Mouse (Mus musculus) embryonic facial prominence, embryonic 13.5 days (tissue): ENCODE data around the gene Rtl9. TPM values are rescaled to one million over a fixed set of nuclear protein-coding genes. Genes with fewer than 3 reads are reported as not detected.

ENCODE experiments used
- ATAC-seq: fragments of 200-750 bp; cut with Nextera tagmentation; 2 replicates; pipeline ENCODE4 v1.8.0; 2017; ENCODE audit warnings: low read depth; ENCODE audit not compliant: insufficient number of reproducible peaks, insufficient read depth, low FRiP score, low TSS enrichment
- H3K27ac ChIP-seq: fragments of 300-500 bp; sonication (generic); 2 replicates; pipeline ENCODE4 v1.5.1; 2015; ENCODE audit warnings: moderate library complexity, mild to moderate bottlenecking, inconsistent platforms
- H3K27me3 ChIP-seq: fragments of 300-500 bp; sonication (generic); 2 replicates; pipeline ENCODE4 v1.6.1; 2015; ENCODE audit warnings: mild to moderate bottlenecking, inconsistent platforms
- H3K36me3 ChIP-seq: fragments of 300-500 bp; sonication (generic); 2 replicates; pipeline ENCODE4 v1.6.1; 2015; ENCODE audit warnings: mild to moderate bottlenecking, inconsistent platforms
- H3K4me1 ChIP-seq: fragments of 300-500 bp; sonication (generic); 2 replicates; pipeline ENCODE4 v1.6.1; 2015; ENCODE audit warnings: inconsistent platforms
- H3K4me2 ChIP-seq: fragments of 300-500 bp; sonication (generic); 2 replicates; pipeline ENCODE4 v1.6.1; 2015; ENCODE audit warnings: moderate library complexity, mild to moderate bottlenecking, inconsistent platforms
- H3K4me3 ChIP-seq: fragments of 300-500 bp; sonication (generic); 2 replicates; pipeline ENCODE4 v1.5.1; 2015; ENCODE audit warnings: mild to moderate bottlenecking, inconsistent platforms
- H3K9ac ChIP-seq: fragments of 300-500 bp; sonication (generic); 2 replicates; pipeline ENCODE4 v1.6.1; 2015; ENCODE audit warnings: mild to moderate bottlenecking, inconsistent platforms
- H3K9me3 ChIP-seq: fragments of 300-500 bp; sonication (generic); 2 replicates; pipeline ENCODE4 v1.6.1; 2016; ENCODE audit warnings: inconsistent platforms
- WGBS: fragments of 180-500 bp; shearing (Covaris S2); methylation state at CpG from one replicate; pipeline ENCODE4 v1.1.7; 2015; ENCODE audit warnings: mixed read lengths; 5-methylcytosine and 5-hydroxymethylcytosine counted together
- polyA plus RNA-seq: library from polyadenylated mRNA; unstranded; fragments of >200 nt; fragmentation: Nextera tagmentation; extraction: Ambion mirVana; gene quantifications from 2 replicates; pipeline ENCODE4 v1.2.1, GENCODE M21; 2015

The Rtl9 gene
- polyA plus RNA-seq, result 0.84 and 1.0 TPM in 2 replicates

DNA sequence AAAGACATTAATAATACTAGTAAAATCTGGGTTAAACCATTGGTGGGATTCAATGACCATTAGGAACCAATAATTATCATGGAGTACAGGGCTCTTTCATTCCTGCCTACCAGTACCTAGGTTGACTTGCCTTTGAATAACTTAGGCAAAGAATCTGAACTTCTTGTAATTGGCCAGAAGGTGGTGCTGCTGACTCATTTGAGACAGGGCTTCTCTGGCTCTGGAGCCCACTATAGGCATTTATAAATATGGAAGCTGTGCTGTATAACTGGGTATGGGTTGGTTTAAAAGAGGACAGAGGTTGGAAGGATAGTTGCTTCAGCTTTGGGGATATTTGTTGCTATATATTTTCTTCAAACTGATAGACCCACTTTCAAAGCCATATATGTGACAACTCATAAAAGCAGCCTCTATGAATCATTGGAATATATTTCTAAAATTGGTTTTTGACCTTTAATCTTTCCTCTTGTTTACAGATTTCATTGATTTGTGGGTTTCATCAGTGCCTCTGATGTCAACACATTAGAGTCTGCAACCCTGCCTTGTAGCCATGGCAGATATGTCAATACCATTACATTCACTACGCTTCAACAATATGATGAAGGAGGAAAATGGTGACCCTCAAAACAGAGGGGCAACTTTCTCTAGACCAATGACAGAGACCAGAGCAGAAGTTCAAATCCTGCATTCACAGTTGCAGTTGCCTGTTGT is at the start of gene Rtl9:
Gene Rtl9 (plus strand): TSS at position 551 of the 711 bp plus-strand sequence.
- no peak within 1 kb of the TSS for H3K4me3 ChIP-seq
- no peaks in the 10 kb centered on the region for H3K4me1 ChIP-seq
- H3K9me3 ChIP-seq, result no peaks in the 10 kb centered on the region
- H3K27me3 ChIP-seq, result peaks cover 22% of the 10 kb centered on the region; the same call in 1 of the 2 replicates
- ATAC-seq, result no peak
- no peak within 1 kb of the TSS for H3K27ac ChIP-seq
- no peak within 1 kb of the TSS for H3K4me2 ChIP-seq
- WGBS, result 94% methylated on average over 1 of the region's 1 CpGs
- no peaks in the 10 kb centered on the region for H3K36me3 ChIP-seq
- no peak within 1 kb of the TSS for H3K9ac ChIP-seq

GRCm38 (mm10) chrX:143051478-143051877 is 47.9 kb upstream of the Rtl9 start:
- H3K4me3 ChIP-seq, result no peak overlapping the region
- no peaks in the 10 kb centered on the region for H3K4me1 ChIP-seq
- H3K9ac ChIP-seq, result no peak overlapping the region
- ATAC-seq, result no peak
- no peaks in the 10 kb centered on the region for H3K36me3 ChIP-seq
- no peaks in the 10 kb centered on the region for H3K9me3 ChIP-seq
- H3K4me2 ChIP-seq, result no peak overlapping the region
- peaks cover 13% of the 10 kb centered on the region; the same call in 1 of the 2 replicates for H3K27me3 ChIP-seq
- H3K27ac ChIP-seq, result no peak overlapping the region

GRCm38 (mm10) chrX:143051921-143052320 is 47.5 kb upstream of the Rtl9 start:
- Histone ChIP-seq H3K36me3 (no peaks in the 10 kb centered on the region), H3K9ac (no peak overlapping the region), H3K4me3 (no peak overlapping the region), H3K4me1 (no peaks in the 10 kb centered on the region), H3K27me3 (peaks cover 11% of the 10 kb centered on the region; the same call in 1 of the 2 replicates), H3K4me2 (no peak overlapping the region), H3K27ac (no peak overlapping the region), H3K9me3 (no peaks in the 10 kb centered on the region)
- WGBS, result 73% methylated on average over 4 of the region's 4 CpGs
- ATAC-seq, result no peak

- H3K27ac ChIP-seq, result no peak overlapping the region
- H3K4me3 ChIP-seq, result peak overlapping the region; percentile 22
- H3K27me3 ChIP-seq, result peaks cover 24% of the 10 kb centered on the region
- no peaks in the 10 kb centered on the region for H3K9me3 ChIP-seq
- 17% methylated on average over 12 of the region's 12 CpGs for WGBS
- ATAC-seq, result no peak
- H3K4me2 ChIP-seq, result peak overlapping the region; percentile 54
- H3K9ac ChIP-seq, result no peak overlapping the region
- H3K36me3 ChIP-seq, result no peaks in the 10 kb centered on the region
- H3K4me1 ChIP-seq, result peaks cover 17% of the 10 kb centered on the region
These were observed 40.6 kb upstream of the Rtl9 start for GRCm38 (mm10) chrX:143058829-143059228.

GRCm38 (mm10) chrX:143062641-143063355 is 36.6 kb upstream of the Rtl9 start:
- peaks cover 36% of the 10 kb centered on the region for H3K27me3 ChIP-seq
- no peak for ATAC-seq
- no peaks in the 10 kb centered on the region for H3K9me3 ChIP-seq
- H3K9ac ChIP-seq, result no peak overlapping the region
- 0 out of 2 replicates have a peak overlapping the region, but pooled peaks have one; percentile 11 for H3K4me2 ChIP-seq
- peaks cover 36% of the 10 kb centered on the region for H3K4me1 ChIP-seq
- peak overlapping the region; percentile 71 for H3K27ac ChIP-seq
- H3K4me3 ChIP-seq, result no peak overlapping the region
- 50% methylated on average over 11 of the region's 11 CpGs for WGBS
- H3K36me3 ChIP-seq, result no peaks in the 10 kb centered on the region

DNA sequence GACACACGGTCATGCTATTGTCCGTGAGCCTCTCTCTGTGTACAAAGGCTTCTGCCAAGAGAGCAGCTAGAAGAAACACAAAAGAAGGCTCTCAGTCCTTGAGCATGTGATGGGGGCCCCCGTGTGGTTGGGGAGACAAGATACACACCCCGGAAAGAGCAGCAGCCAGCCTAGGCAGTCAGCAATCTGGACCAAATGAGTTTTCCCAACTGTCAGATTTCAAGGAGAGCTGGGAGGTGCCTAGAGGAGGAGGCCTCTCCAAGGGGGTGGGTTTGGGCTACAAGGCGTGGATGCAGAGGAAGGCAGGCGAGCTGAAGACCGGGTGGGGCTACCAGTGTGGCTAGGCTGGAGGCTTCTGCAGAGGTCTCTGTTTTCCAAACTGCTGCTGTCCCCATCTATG is 35.6 kb upstream of the Rtl9 start:
- ATAC-seq, result 0 out of 2 replicates have a peak, but pooled peaks have one; percentile 28
- Histone ChIP-seq H3K9me3 (no peaks in the 10 kb centered on the region), H3K27ac (peak overlapping the region; percentile 71), H3K4me2 (no peak overlapping the region), H3K4me3 (no peak overlapping the region), H3K36me3 (no peaks in the 10 kb centered on the region), H3K27me3 (peaks cover 40% of the 10 kb centered on the region), H3K9ac (no peak overlapping the region), H3K4me1 (peaks cover 36% of the 10 kb centered on the region)
- WGBS, result 57% methylated on average over 7 of the region's 7 CpGs

DNA sequence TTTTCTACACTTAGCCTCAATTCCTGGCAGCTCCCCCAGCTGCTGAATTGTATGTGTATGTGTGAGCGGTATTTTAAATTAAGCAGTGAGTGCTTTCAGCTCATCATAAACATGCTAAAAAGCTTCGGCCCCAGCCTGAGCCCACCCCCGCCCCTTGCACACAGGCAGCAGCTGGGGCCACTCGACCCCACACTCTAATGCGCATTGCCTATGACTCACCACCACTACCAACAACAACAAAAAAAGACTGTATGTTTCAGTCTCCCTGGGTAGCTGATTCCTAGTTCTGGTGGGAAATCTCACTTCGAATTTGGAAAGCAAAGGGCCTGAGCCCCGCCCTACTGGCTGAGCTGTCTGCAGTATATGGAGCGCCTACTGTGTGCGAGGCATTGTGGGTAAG is 35.1 kb upstream of the Rtl9 start:
- no peak overlapping the region for H3K4me2 ChIP-seq
- H3K4me3 ChIP-seq, result no peak overlapping the region
- H3K9me3 ChIP-seq, result no peaks in the 10 kb centered on the region
- 70% methylated on average over 9 of the region's 9 CpGs for WGBS
- peaks cover 33% of the 10 kb centered on the region for H3K4me1 ChIP-seq
- peaks cover 40% of the 10 kb centered on the region for H3K27me3 ChIP-seq
- ATAC-seq, result 0 out of 2 replicates have a peak, but pooled peaks have one; percentile 52
- no peak overlapping the region for H3K9ac ChIP-seq
- peak overlapping the region; percentile 71 for H3K27ac ChIP-seq
- no peaks in the 10 kb centered on the region for H3K36me3 ChIP-seq

DNA sequence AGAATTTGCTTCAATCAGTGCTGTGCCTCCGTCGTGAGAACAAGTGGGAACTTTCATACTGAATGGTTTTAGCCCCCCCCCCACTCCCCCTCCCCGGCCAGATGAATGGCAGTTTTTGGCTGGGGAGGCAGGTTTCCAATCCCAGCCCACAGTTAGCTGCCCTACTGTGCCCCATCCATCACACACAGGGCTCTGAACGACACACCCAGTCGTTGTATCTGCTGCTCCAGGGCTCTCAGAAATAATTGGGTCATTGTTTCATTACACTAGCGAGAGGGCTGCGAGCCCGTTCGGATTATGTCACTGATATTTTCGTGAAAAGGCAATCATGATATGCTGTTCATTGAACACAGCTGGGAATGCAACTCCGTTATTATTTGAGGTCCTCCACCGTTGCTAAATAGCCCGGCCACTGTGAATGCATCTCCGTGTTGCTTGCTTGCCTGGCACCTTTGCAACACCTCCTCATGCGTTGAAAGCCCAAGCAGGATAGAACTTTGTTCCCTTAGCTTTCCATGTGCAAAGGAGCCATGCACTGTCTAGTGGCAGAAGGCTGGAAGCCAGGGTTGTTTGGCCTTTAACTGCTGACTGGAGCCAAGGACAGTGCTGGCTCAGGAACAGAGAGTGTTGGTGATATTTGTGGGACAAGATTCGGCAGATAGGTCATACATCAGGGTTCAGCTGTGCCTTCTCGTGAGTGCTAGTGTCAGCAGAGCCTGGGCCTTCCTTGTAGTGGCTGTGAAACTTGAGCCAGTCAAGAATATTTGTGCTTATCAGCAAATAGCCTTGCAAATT is 32.9 kb upstream of the Rtl9 start:
- H3K27ac ChIP-seq, result peak overlapping the region; percentile 66
- peaks cover 33% of the 10 kb centered on the region for H3K4me1 ChIP-seq
- H3K27me3 ChIP-seq, result peaks cover 32% of the 10 kb centered on the region
- ATAC-seq, result no peak
- no peak overlapping the region for H3K9ac ChIP-seq
- no peak overlapping the region for H3K4me3 ChIP-seq
- H3K4me2 ChIP-seq, result peak overlapping the region; percentile 7; the same call in 1 of the 2 replicates
- H3K9me3 ChIP-seq, result no peaks in the 10 kb centered on the region
- no peaks in the 10 kb centered on the region for H3K36me3 ChIP-seq
- 48% methylated on average over 17 of the region's 17 CpGs for WGBS

DNA sequence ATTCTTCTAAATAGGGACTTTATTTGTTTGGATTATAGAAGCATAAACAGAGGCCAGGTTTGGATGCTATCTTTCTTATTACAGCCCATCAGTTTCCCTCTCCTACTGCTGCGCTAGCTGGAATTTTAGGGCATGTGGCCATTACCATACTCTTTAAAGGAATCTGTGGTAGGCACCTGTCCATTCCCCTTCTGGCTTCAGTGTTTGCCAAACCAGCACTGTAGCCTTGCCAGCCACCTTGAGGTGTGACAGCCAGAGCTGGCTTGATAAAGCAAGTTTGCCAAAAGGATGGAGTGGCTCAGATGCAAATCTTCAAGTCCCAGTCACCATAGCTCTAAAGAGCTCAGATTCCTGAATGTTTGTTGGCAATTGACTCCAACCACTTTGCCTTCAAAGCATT is 32.3 kb upstream of the Rtl9 start:
- Histone ChIP-seq H3K27ac (no peak overlapping the region), H3K36me3 (no peaks in the 10 kb centered on the region)
- no peak for ATAC-seq

DNA sequence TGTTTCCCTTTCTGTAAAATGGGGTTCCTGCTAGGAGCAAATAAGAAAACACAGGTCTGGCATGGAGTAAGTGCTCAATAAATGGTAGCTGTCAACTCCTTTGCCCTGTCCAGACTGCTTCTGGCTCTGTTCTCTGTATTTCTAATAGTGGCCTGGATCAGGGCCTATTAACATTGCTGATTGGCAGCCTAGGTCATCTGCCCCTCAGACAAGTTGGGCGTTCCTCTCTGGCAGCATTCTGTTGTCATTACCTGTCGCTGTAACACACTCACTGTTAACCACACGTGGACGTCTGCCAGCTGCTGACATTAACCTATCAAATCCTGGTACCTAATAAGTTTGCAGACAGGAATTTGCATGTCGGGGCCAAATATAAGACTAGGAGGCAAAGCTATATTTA is 31.8 kb upstream of the Rtl9 start:
- H3K36me3 ChIP-seq, result no peaks in the 10 kb centered on the region
- ATAC-seq, result no peak
- H3K4me1 ChIP-seq, result peaks cover 26% of the 10 kb centered on the region
- no peak overlapping the region for H3K4me3 ChIP-seq
- H3K27ac ChIP-seq, result no peak overlapping the region
- no peak overlapping the region for H3K4me2 ChIP-seq
- 63% methylated on average over 5 of the region's 5 CpGs for WGBS
- no peaks in the 10 kb centered on the region for H3K9me3 ChIP-seq
- H3K27me3 ChIP-seq, result peaks cover 32% of the 10 kb centered on the region
- H3K9ac ChIP-seq, result no peak overlapping the region

More for the DNA sequence above, 32.3 kb upstream of the Rtl9 start:
- 79% methylated on average over 1 of the region's 1 CpGs for WGBS
- no peak overlapping the region for H3K9ac ChIP-seq
- H3K4me2 ChIP-seq, result no peak overlapping the region
- no peak overlapping the region for H3K4me3 ChIP-seq
- H3K9me3 ChIP-seq, result no peaks in the 10 kb centered on the region
- H3K27me3 ChIP-seq, result peaks cover 32% of the 10 kb centered on the region
- peaks cover 31% of the 10 kb centered on the region for H3K4me1 ChIP-seq
